Mouse (Mus musculus) forebrain, embryonic 12.5 days (tissue): ENCODE data around the gene Snap91. TPM values are rescaled to one million over a fixed set of nuclear protein-coding genes. Genes with fewer than 3 reads are reported as not detected.

Source experiments
- ATAC-seq: fragments of 200-750 bp; cut with Nextera tagmentation; 2 replicates; pipeline ENCODE4 v1.8.0; 2017; ENCODE audit warnings: moderate TSS enrichment; ENCODE audit not compliant: low FRiP score
- H3K27ac ChIP-seq: fragments of 300-500 bp; sonication (generic); 2 replicates; pipeline ENCODE4 v1.5.1; 2016; ENCODE audit warnings: mild to moderate bottlenecking
- H3K27me3 ChIP-seq: fragments of 300-500 bp; sonication (generic); 2 replicates; pipeline ENCODE4 v1.6.1; 2016; ENCODE audit warnings: mild to moderate bottlenecking
- H3K36me3 ChIP-seq: fragments of 300-500 bp; sonication (generic); replicated peaks from 2 replicates; pipeline ENCODE4 v1.6.1; 2016; ENCODE audit warnings: mild to moderate bottlenecking
- H3K4me1 ChIP-seq: fragments of 300-500 bp; sonication (generic); 2 replicates; pipeline ENCODE4 v1.6.1; 2016
- H3K4me2 ChIP-seq: fragments of 300-500 bp; sonication (generic); 2 replicates; pipeline ENCODE4 v1.6.1; 2016; ENCODE audit warnings: mild to moderate bottlenecking, moderate library complexity
- H3K4me3 ChIP-seq: fragments of 300-500 bp; sonication (generic); replicated peaks from 2 replicates; pipeline ENCODE4 v1.5.1; 2016; ENCODE audit warnings: mild to moderate bottlenecking
- H3K9ac ChIP-seq: fragments of 300-500 bp; sonication (generic); 2 replicates; pipeline ENCODE4 v1.6.1; 2016; ENCODE audit warnings: mild to moderate bottlenecking
- H3K9me3 ChIP-seq: fragments of 300-500 bp; sonication (generic); 2 replicates; pipeline ENCODE4 v1.6.1; 2016
- WGBS: fragments of 180-500 bp; shearing (Covaris S2); methylation state at CpG from one replicate; pipeline ENCODE4 v1.1.7; 2016; 5-methylcytosine and 5-hydroxymethylcytosine counted together
- polyA plus RNA-seq: library from polyadenylated mRNA; unstranded; fragments of >200 nt; fragmentation: Nextera tagmentation; extraction: Ambion mirVana; gene quantifications from 2 replicates; pipeline ENCODE4 v1.2.1, GENCODE M21; 2016

The Snap91 gene
- polyA plus RNA-seq, 1 experiment from 2014 or later, result 28.0 TPM

DNA sequence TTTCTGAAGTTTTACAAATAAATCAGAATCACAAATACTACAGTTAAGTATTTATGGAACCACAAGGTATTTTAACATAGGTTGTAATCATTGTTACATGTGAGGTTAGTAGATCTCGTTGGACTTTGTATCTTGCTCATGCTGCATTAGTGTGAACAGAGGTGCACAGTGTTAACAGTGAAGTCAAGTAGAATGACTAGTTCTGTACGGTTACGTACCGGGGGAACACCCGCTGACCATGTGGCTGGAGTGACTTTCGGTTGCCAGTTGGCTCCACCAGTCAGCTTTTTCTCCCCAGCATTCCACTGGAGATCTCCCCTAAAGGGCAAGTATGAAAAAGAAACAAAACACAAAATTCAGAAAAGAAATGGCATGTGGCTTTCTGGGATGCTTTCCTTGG is 105.1 kb downstream of the Snap91 start:
- no peaks in the 10 kb centered on the region for H3K9me3 ChIP-seq
- H3K4me2 ChIP-seq, result no peak overlapping the region
- no peak overlapping the region for H3K9ac ChIP-seq
- H3K27ac ChIP-seq, result no peak overlapping the region
- no peak overlapping the region for H3K4me3 ChIP-seq
- WGBS, result 92% methylated on average over 6 of the region's 6 CpGs
- 0 out of 2 replicates have a peak, but pooled peaks cover 4% of the 10 kb centered on the region for H3K36me3 ChIP-seq
- no peak for ATAC-seq
- no peaks in the 10 kb centered on the region for H3K4me1 ChIP-seq
- no peaks in the 10 kb centered on the region for H3K27me3 ChIP-seq

DNA sequence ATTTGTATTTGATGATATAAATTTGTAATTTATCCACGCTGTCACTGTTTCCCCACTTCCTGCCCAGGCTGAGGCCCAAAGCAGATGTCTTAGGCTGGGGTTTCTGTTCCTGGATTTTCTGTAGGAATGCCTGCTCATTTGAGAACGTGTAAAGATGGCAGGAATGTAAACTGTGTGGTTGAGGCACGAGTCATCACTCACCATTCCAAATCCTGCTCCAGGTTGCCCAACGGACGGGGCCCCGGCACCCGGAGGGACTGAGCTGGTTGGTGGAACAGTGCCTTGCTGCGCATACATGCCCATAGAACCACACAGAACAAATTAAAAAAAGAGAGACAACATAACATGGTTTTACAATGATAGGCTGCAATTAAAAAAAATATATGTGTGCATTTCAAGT is 106.5 kb downstream of the Snap91 start:
- Histone ChIP-seq H3K4me3 (no peak overlapping the region), H3K9me3 (no peaks in the 10 kb centered on the region), H3K36me3 (0 out of 2 replicates have a peak, but pooled peaks cover 4% of the 10 kb centered on the region), H3K27ac (no peak overlapping the region), H3K4me2 (no peak overlapping the region), H3K27me3 (no peaks in the 10 kb centered on the region), H3K9ac (no peak overlapping the region), H3K4me1 (no peaks in the 10 kb centered on the region)
- WGBS, result 86% methylated on average over 8 of the region's 8 CpGs
- ATAC-seq, result no peak

- no peaks in the 10 kb centered on the region for H3K9me3 ChIP-seq
- H3K4me2 ChIP-seq, result no peak overlapping the region
- H3K4me3 ChIP-seq, result no peak overlapping the region
- ATAC-seq, result no peak
- H3K27ac ChIP-seq, result no peak overlapping the region
- H3K4me1 ChIP-seq, result no peaks in the 10 kb centered on the region
- H3K36me3 ChIP-seq, result 0 out of 2 replicates have a peak, but pooled peaks cover 4% of the 10 kb centered on the region
- WGBS, result 92% methylated on average over 3 of the region's 3 CpGs
- H3K27me3 ChIP-seq, result no peaks in the 10 kb centered on the region
- H3K9ac ChIP-seq, result no peak overlapping the region
These were observed 107.6 kb downstream of the Snap91 start for GRCm38 (mm10) chr9:86772897-86773296.

DNA sequence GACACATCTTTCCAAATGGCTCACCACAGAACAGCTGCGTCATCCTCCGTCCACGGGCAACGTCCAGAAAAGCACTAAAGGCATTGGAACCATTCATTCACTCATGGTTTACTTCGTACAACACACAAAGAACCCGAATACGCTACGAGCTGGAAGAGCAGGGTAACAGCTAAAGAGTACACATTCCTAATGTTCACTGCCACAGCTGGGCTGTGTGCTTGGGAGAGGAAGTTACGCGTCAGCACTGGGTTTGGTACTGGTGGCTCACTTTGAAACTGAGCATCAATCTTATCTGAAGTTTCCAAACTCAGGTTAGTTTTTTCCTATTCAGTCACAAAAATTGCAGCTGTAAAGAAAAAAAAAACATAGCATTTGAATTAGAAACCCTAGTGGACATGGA is 113.5 kb downstream of the Snap91 start:
- Histone ChIP-seq H3K27me3 (no peaks in the 10 kb centered on the region), H3K9ac (no peak overlapping the region), H3K36me3 (no peaks in the 10 kb centered on the region), H3K4me2 (no peak overlapping the region), H3K9me3 (no peaks in the 10 kb centered on the region), H3K27ac (no peak overlapping the region), H3K4me1 (no peaks in the 10 kb centered on the region), H3K4me3 (no peak overlapping the region)
- no peak for ATAC-seq
- WGBS, result 82% methylated on average over 10 of the region's 10 CpGs

- WGBS, result 66% methylated on average over 2 of the region's 2 CpGs
- no peak overlapping the region for H3K27ac ChIP-seq
- H3K4me1 ChIP-seq, result no peaks in the 10 kb centered on the region
- no peaks in the 10 kb centered on the region for H3K27me3 ChIP-seq
- no peaks in the 10 kb centered on the region for H3K36me3 ChIP-seq
- ATAC-seq, result no peak
- H3K4me2 ChIP-seq, result no peak overlapping the region
- no peak overlapping the region for H3K4me3 ChIP-seq
- no peaks in the 10 kb centered on the region for H3K9me3 ChIP-seq
- no peak overlapping the region for H3K9ac ChIP-seq
These were observed 116.5 kb downstream of the Snap91 start for GRCm38 (mm10) chr9:86764002-86764401.

DNA sequence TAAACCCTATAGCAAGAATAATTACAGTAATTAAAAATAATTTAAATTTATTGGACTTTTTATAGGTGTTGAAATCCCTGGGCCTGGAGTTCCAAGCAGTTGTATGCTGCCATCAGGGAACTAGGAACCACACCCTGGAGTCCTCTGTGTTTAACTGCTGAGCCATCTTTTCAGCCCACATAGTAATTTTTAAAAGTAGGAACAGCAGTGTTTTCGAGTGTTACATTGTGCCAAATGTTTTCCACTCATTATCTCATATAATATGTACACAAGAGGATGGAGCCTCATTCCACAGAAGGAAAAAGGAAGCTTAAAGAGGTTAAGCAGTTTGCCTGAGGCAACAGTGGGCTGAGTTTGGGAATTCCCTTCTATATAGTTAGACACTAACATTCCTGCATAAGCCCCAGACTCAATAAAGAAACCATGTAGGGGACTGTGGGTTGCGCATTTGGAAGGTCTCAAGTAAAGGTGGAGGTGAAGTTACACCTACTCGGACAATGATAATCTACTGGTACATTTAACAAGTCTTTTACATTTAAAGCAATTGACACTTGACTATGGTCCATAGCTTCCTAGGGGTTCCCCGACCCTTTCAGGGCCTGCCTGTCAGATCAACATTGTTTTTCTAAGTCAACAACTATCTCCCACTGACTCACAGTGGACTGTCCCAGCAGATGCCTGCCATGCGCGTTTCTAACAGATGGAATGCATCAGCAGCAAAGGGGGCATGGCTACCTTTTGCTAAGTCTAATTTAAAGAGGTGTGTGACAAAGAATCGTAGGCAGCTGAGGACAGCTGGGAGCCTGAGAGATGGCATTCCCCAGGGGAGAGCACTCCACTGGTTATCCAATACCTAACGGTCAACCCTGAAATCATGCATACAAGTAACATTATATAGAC is 117.7 kb downstream of the Snap91 start:
- no peaks in the 10 kb centered on the region for H3K36me3 ChIP-seq
- H3K9ac ChIP-seq, result no peak overlapping the region
- no peak overlapping the region for H3K4me2 ChIP-seq
- no peak for ATAC-seq
- H3K27ac ChIP-seq, result no peak overlapping the region
- 69% methylated on average over 8 of the region's 8 CpGs for WGBS
- H3K4me3 ChIP-seq, result no peak overlapping the region
- no peaks in the 10 kb centered on the region for H3K9me3 ChIP-seq
- no peaks in the 10 kb centered on the region for H3K4me1 ChIP-seq
- no peaks in the 10 kb centered on the region for H3K27me3 ChIP-seq

DNA sequence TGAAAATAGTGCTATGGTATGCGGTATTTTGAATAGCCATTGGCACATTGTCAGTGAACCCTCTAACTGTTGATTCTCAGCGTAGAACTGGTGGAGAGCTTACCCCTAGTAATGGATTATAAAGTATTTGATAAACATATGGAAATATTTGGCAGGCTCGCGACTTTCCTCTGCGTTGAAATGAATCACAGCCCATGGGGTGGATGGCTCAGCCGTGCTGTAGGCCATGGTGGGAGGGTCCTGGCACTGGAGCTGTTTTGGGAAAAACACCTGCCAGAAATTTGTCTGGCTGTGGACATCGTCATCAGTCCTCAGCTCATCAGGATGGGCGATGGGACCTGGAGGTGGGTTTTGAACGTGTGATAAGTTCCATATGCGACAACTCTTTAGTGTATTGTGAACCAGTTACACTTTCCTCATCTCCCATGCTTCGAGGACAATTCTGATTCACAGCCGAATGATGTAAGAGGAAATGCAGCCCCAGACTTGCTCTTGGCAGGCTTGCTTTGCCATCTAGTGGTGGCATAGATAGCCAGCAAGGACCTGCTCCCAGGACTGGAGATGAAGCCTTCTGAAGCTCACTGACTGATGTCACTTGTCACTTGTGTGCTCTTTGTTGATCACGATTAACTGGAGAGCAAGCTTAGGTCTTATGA is 134.4 kb downstream of the Snap91 start:
- WGBS, result 36% methylated on average over 13 of the region's 13 CpGs
- ATAC-seq, result peak; percentile 78
- no peaks in the 10 kb centered on the region for H3K9me3 ChIP-seq
- H3K4me1 ChIP-seq, result peaks cover 12% of the 10 kb centered on the region; the same call in 1 of the 2 replicates
- no peaks in the 10 kb centered on the region for H3K36me3 ChIP-seq
- no peak overlapping the region for H3K4me2 ChIP-seq
- H3K27me3 ChIP-seq, result peaks cover 20% of the 10 kb centered on the region; the same call in 1 of the 2 replicates
- H3K9ac ChIP-seq, result no peak overlapping the region
- no peak overlapping the region for H3K27ac ChIP-seq
- no peak overlapping the region for H3K4me3 ChIP-seq

DNA sequence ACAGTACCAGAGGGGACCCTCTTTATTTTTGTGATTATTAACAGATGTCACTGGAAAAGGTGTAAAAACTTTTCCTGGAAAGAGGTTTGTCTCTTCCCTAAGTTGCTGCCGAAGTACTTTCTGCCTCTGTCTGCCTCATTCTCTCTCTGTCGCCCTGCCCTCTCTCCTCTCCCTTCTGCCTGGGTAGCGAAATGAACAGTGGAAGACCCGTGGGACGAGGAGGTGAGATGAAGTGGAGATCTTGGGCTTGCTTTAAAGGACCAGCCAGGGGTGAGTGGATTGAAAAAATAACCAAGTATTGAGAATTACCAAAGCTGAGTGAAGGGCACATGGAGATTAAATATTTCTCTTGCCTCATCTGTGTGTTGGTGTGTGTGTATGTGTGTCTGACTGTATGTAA is 136.4 kb downstream of the Snap91 start:
- WGBS, result 39% methylated on average over 5 of the region's 5 CpGs
- Histone ChIP-seq H3K27ac (no peak overlapping the region), H3K9ac (no peak overlapping the region), H3K4me1 (peaks cover 12% of the 10 kb centered on the region; the same call in 1 of the 2 replicates), H3K27me3 (peaks cover 20% of the 10 kb centered on the region; the same call in 1 of the 2 replicates), H3K36me3 (no peaks in the 10 kb centered on the region), H3K4me3 (no peak overlapping the region), H3K4me2 (peak overlapping the region; percentile 66; the same call in 1 of the 2 replicates), H3K9me3 (no peaks in the 10 kb centered on the region)
- no peak for ATAC-seq

DNA sequence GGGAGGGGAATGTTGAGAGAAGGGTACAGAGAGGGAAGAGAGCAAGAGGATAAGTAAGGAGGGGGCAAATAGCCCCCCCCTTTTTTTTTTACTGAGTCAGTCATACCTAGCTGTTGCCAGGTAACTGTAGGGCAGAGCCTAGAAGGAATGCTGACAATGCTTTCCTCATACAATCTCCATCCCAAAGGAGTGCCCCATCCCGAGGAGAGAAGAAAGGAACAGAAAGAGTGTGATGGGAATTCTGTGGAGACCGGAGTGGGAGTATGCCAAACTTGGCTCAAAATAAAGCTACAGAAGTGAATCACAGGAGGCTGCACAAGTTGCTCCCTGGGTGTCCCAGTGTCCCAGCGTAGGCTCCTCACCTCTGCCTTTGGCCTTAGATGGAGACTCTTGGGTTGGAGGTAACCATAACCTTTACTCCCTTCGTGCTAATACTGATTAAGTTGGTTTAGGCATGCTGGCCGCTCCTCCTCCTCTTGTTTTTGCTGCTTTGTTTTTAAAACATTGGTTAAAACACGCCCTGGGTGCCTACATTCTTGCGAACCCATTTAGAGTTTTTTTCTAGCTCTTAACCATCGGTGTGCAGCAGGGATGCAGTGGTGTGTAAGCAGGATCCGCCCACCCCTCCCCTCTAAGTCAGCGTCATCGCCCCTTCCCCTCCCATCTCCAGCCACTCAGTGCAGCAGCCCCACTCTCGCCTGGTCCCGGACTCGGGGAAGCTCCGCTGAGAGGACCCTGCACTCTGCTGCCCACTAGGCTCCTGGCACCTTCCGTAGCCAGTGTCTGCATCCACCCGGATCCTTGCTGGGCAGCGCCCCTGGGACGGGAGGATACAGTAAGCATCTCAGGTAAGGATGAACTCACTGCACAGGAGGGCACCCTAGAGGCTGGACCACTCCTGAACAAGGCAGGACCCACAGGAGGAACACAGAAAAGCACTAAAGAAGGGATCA is 137.2 kb downstream of the Snap91 start, which contains the start of gene Prss35:
Prss35 (plus strand) TSS at position 691 of the 953 bp plus-strand sequence.
- peak within 1 kb of the TSS; percentile 39 for H3K9ac ChIP-seq
- peak within 1 kb of the TSS; percentile 66 for H3K4me2 ChIP-seq
- ATAC-seq, result peak; percentile 83
- peak within 1 kb of the TSS; percentile 29 for H3K4me3 ChIP-seq
- H3K36me3 ChIP-seq, result no peaks in the 10 kb centered on the region
- peaks cover 12% of the 10 kb centered on the region; the same call in 1 of the 2 replicates for H3K4me1 ChIP-seq
- peaks cover 20% of the 10 kb centered on the region; the same call in 1 of the 2 replicates for H3K27me3 ChIP-seq
- H3K27ac ChIP-seq, result no peak within 1 kb of the TSS
- no peaks in the 10 kb centered on the region for H3K9me3 ChIP-seq
- WGBS, result under 1% methylated on average over 19 of the region's 19 CpGs

DNA sequence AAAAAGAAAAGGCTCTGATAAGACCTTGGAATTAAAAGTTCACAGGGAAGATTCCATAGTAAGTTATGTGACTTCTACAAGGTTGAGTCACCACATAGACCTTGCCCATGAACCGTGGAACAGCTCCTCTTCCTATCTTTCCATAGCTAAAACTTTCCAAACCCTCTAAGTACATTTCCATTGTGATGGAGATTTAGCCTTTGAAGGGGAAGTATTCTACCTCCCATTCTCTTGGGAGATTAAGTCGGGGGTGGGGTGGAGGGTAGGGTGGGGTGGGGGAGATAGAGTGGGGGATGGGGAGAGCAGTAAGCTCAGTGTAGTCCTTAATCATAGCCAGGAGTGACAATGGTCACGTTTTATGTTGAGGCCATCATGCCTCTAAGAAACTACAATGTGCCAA is 140.5 kb downstream of the Snap91 start:
- no peak overlapping the region for H3K9ac ChIP-seq
- H3K27ac ChIP-seq, result no peak overlapping the region
- ATAC-seq, result no peak
- H3K4me1 ChIP-seq, result peaks cover 12% of the 10 kb centered on the region; the same call in 1 of the 2 replicates
- no peak overlapping the region for H3K4me2 ChIP-seq
- H3K4me3 ChIP-seq, result no peak overlapping the region
- H3K27me3 ChIP-seq, result peaks cover 20% of the 10 kb centered on the region; the same call in 1 of the 2 replicates
- no peaks in the 10 kb centered on the region for H3K9me3 ChIP-seq
- H3K36me3 ChIP-seq, result no peaks in the 10 kb centered on the region
- 12% methylated on average over 3 of the region's 3 CpGs for WGBS

- Histone ChIP-seq H3K4me2 (no peak overlapping the region), H3K9ac (no peak overlapping the region), H3K9me3 (no peaks in the 10 kb centered on the region), H3K36me3 (no peaks in the 10 kb centered on the region), H3K27ac (no peak overlapping the region), H3K4me3 (no peak overlapping the region), H3K4me1 (peaks cover 12% of the 10 kb centered on the region; the same call in 1 of the 2 replicates), H3K27me3 (0 out of 2 replicates have a peak, but pooled peaks cover 8% of the 10 kb centered on the region)
- 90% methylated on average over 8 of the region's 8 CpGs for WGBS
- ATAC-seq, result no peak
These were observed 141.7 kb downstream of the Snap91 start for GRCm38 (mm10) chr9:86738801-86739200.
